Mouse (Mus musculus): Measurements from ENCODE around the gene Cped1. TPM values are rescaled to one million over a fixed set of nuclear protein-coding genes. Genes with fewer than 3 reads are reported as not detected.

Cped1 gene
- polyA plus RNA-seq, 1 experiment from 2014 or later = 6.4 TPM

- no peak overlapping the region for H3K4me2 ChIP-seq
- H3K36me3 ChIP-seq (ENCODE audit: control insufficient read depth, insufficient read depth, low read length) = no peaks in the 10 kb centered on the region
- H3K4me3 ChIP-seq (ENCODE audit: low read depth, low read length) = no peak overlapping the region
- no peak overlapping the region for H3K9ac ChIP-seq (ENCODE audit: low read depth, low read length)
- ATAC-seq (replicated peaks; ENCODE audit: insufficient number of reproducible peaks, low FRiP score, low TSS enrichment) = no peak
- H3K27me3 ChIP-seq (ENCODE audit: control insufficient read depth, insufficient read depth, low read length) = no peaks in the 10 kb centered on the region
- no peak overlapping the region for H3K27ac ChIP-seq (ENCODE audit: low read depth, low read length)
- 77% methylated on average over 5 of the region's 5 CpGs for WGBS (ENCODE audit: insufficient replicate concordance)
- H3K4me1 ChIP-seq (ENCODE audit: control insufficient read depth, insufficient read depth, low read length) = no peaks in the 10 kb centered on the region
- no peaks in the 10 kb centered on the region for H3K9me3 ChIP-seq (replicated peaks; ENCODE audit: control insufficient read depth, low read length)
Measured at GRCm38 (mm10) chr6:22157461-22157860, 171.7 kb downstream of the Cped1 start.

GRCm38 (mm10) chr6:22161944-22162343 is 176.2 kb downstream of the Cped1 start:
- Histone ChIP-seq H3K36me3 (ENCODE audit: control insufficient read depth, insufficient read depth, low read length) (no peaks in the 10 kb centered on the region), H3K9me3 (replicated peaks; ENCODE audit: control insufficient read depth, low read length) (no peaks in the 10 kb centered on the region), H3K27ac (ENCODE audit: low read depth, low read length) (no peak overlapping the region), H3K4me1 (ENCODE audit: control insufficient read depth, insufficient read depth, low read length) (no peaks in the 10 kb centered on the region), H3K27me3 (ENCODE audit: control insufficient read depth, insufficient read depth, low read length) (no peaks in the 10 kb centered on the region), H3K4me3 (ENCODE audit: low read depth, low read length) (no peak overlapping the region), H3K9ac (ENCODE audit: low read depth, low read length) (no peak overlapping the region), H3K4me2 (no peak overlapping the region)
- no peak for ATAC-seq (replicated peaks; ENCODE audit: insufficient number of reproducible peaks, low FRiP score, low TSS enrichment)
- 42% methylated on average over 1 of the region's 1 CpGs for WGBS (ENCODE audit: insufficient replicate concordance)

- Histone ChIP-seq H3K4me1 (ENCODE audit: control insufficient read depth, insufficient read depth, low read length) (no peaks in the 10 kb centered on the region), H3K36me3 (ENCODE audit: control insufficient read depth, insufficient read depth, low read length) (no peaks in the 10 kb centered on the region), H3K4me2 (no peak overlapping the region), H3K4me3 (ENCODE audit: low read depth, low read length) (no peak overlapping the region), H3K9me3 (replicated peaks; ENCODE audit: control insufficient read depth, low read length) (no peaks in the 10 kb centered on the region), H3K27ac (ENCODE audit: low read depth, low read length) (no peak overlapping the region), H3K27me3 (ENCODE audit: control insufficient read depth, insufficient read depth, low read length) (no peaks in the 10 kb centered on the region), H3K9ac (ENCODE audit: low read depth, low read length) (no peak overlapping the region)
- 55% methylated on average over 2 of the region's 2 CpGs for WGBS (ENCODE audit: insufficient replicate concordance)
- no peak for ATAC-seq (replicated peaks; ENCODE audit: insufficient number of reproducible peaks, low FRiP score, low TSS enrichment)
Measured at GRCm38 (mm10) chr6:22168388-22168787, 182.7 kb downstream of the Cped1 start.

- H3K4me1 ChIP-seq (ENCODE audit: control insufficient read depth, insufficient read depth, low read length) = no peaks in the 10 kb centered on the region
- H3K9ac ChIP-seq (ENCODE audit: low read depth, low read length) = no peak overlapping the region
- no peaks in the 10 kb centered on the region for H3K9me3 ChIP-seq (replicated peaks; ENCODE audit: control insufficient read depth, low read length)
- H3K4me3 ChIP-seq (ENCODE audit: low read depth, low read length) = no peak overlapping the region
- no peak for ATAC-seq (replicated peaks; ENCODE audit: insufficient number of reproducible peaks, low FRiP score, low TSS enrichment)
- no peaks in the 10 kb centered on the region for H3K36me3 ChIP-seq (ENCODE audit: control insufficient read depth, insufficient read depth, low read length)
- H3K27me3 ChIP-seq (ENCODE audit: control insufficient read depth, insufficient read depth, low read length) = no peaks in the 10 kb centered on the region
- WGBS (ENCODE audit: insufficient replicate concordance) = 60% methylated on average over 8 of the region's 8 CpGs
- H3K27ac ChIP-seq (ENCODE audit: low read depth, low read length) = no peak overlapping the region
- no peak overlapping the region for H3K4me2 ChIP-seq
Measured at GRCm38 (mm10) chr6:22178721-22179295, 193.1 kb downstream of the Cped1 start.

- 57% methylated on average over 10 of the region's 10 CpGs for WGBS (ENCODE audit: insufficient replicate concordance)
- H3K4me2 ChIP-seq = no peak overlapping the region
Measured at GRCm38 (mm10) chr6:22180316-22180715, 194.6 kb downstream of the Cped1 start.

GRCm38 (mm10) chr6:22186967-22187366 is 201.3 kb downstream of the Cped1 start:
- H3K4me1 ChIP-seq (ENCODE audit: control insufficient read depth, insufficient read depth, low read length) = no peaks in the 10 kb centered on the region
- no peaks in the 10 kb centered on the region for H3K9me3 ChIP-seq (replicated peaks; ENCODE audit: control insufficient read depth, low read length)
- H3K4me3 ChIP-seq (ENCODE audit: low read depth, low read length) = no peak overlapping the region
- no peak for ATAC-seq (replicated peaks; ENCODE audit: insufficient number of reproducible peaks, low FRiP score, low TSS enrichment)
- H3K36me3 ChIP-seq (ENCODE audit: control insufficient read depth, insufficient read depth, low read length) = no peaks in the 10 kb centered on the region
- H3K4me2 ChIP-seq = no peak overlapping the region
- no peak overlapping the region for H3K9ac ChIP-seq (ENCODE audit: low read depth, low read length)
- H3K27me3 ChIP-seq (ENCODE audit: control insufficient read depth, insufficient read depth, low read length) = no peaks in the 10 kb centered on the region
- no peak overlapping the region for H3K27ac ChIP-seq (ENCODE audit: low read depth, low read length)
- 82% methylated on average over 8 of the region's 8 CpGs for WGBS (ENCODE audit: insufficient replicate concordance)

More at GRCm38 (mm10) chr6:22180316-22180715, 194.6 kb downstream of the Cped1 start:
- Histone ChIP-seq H3K9ac (ENCODE audit: low read depth, low read length) (no peak overlapping the region), H3K4me3 (ENCODE audit: low read depth, low read length) (no peak overlapping the region), H3K4me1 (ENCODE audit: control insufficient read depth, insufficient read depth, low read length) (no peaks in the 10 kb centered on the region), H3K27ac (ENCODE audit: low read depth, low read length) (no peak overlapping the region), H3K36me3 (ENCODE audit: control insufficient read depth, insufficient read depth, low read length) (no peaks in the 10 kb centered on the region), H3K9me3 (replicated peaks; ENCODE audit: control insufficient read depth, low read length) (no peaks in the 10 kb centered on the region), H3K27me3 (ENCODE audit: control insufficient read depth, insufficient read depth, low read length) (no peaks in the 10 kb centered on the region)
- no peak for ATAC-seq (replicated peaks; ENCODE audit: insufficient number of reproducible peaks, low FRiP score, low TSS enrichment)

GRCm38 (mm10) chr6:22189346-22190335 is 203.9 kb downstream of the Cped1 start:
- Histone ChIP-seq H3K4me1 (ENCODE audit: control insufficient read depth, insufficient read depth, low read length) (no peaks in the 10 kb centered on the region), H3K36me3 (ENCODE audit: control insufficient read depth, insufficient read depth, low read length) (no peaks in the 10 kb centered on the region), H3K27me3 (ENCODE audit: control insufficient read depth, insufficient read depth, low read length) (no peaks in the 10 kb centered on the region), H3K4me2 (no peak overlapping the region), H3K4me3 (ENCODE audit: low read depth, low read length) (no peak overlapping the region), H3K9me3 (replicated peaks; ENCODE audit: control insufficient read depth, low read length) (no peaks in the 10 kb centered on the region), H3K27ac (ENCODE audit: low read depth, low read length) (no peak overlapping the region), H3K9ac (ENCODE audit: low read depth, low read length) (no peak overlapping the region)
- ATAC-seq (replicated peaks; ENCODE audit: insufficient number of reproducible peaks, low FRiP score, low TSS enrichment) = no peak
- WGBS (ENCODE audit: insufficient replicate concordance) = 82% methylated on average over 24 of the region's 24 CpGs

GRCm38 (mm10) chr6:22198603-22199002 is 212.9 kb downstream of the Cped1 start:
- WGBS (ENCODE audit: insufficient replicate concordance) = 71% methylated on average over 3 of the region's 3 CpGs
- ATAC-seq (replicated peaks; ENCODE audit: insufficient number of reproducible peaks, low FRiP score, low TSS enrichment) = no peak
- H3K4me1 ChIP-seq (ENCODE audit: control insufficient read depth, insufficient read depth, low read length) = no peaks in the 10 kb centered on the region

More at GRCm38 (mm10) chr6:22198603-22199002, 212.9 kb downstream of the Cped1 start:
- no peak overlapping the region for H3K9ac ChIP-seq (ENCODE audit: low read depth, low read length)
- H3K9me3 ChIP-seq (replicated peaks; ENCODE audit: control insufficient read depth, low read length) = no peaks in the 10 kb centered on the region
- H3K4me2 ChIP-seq = no peak overlapping the region
- no peak overlapping the region for H3K27ac ChIP-seq (ENCODE audit: low read depth, low read length)
- no peak overlapping the region for H3K4me3 ChIP-seq (ENCODE audit: low read depth, low read length)
- H3K36me3 ChIP-seq (ENCODE audit: control insufficient read depth, insufficient read depth, low read length) = no peaks in the 10 kb centered on the region
- H3K27me3 ChIP-seq (ENCODE audit: control insufficient read depth, insufficient read depth, low read length) = no peaks in the 10 kb centered on the region
